Mouse (Mus musculus): ENCODE results near the gene Siah3. TPM values are rescaled to one million over a fixed set of nuclear protein-coding genes. Genes with fewer than 3 reads are reported as not detected.

Siah3 gene
- 0.35 and 0.37 TPM in 2 replicates for polyA plus RNA-seq (2015; fragmentation: Nextera tagmentation; extraction: Ambion mirVana)

DNA sequence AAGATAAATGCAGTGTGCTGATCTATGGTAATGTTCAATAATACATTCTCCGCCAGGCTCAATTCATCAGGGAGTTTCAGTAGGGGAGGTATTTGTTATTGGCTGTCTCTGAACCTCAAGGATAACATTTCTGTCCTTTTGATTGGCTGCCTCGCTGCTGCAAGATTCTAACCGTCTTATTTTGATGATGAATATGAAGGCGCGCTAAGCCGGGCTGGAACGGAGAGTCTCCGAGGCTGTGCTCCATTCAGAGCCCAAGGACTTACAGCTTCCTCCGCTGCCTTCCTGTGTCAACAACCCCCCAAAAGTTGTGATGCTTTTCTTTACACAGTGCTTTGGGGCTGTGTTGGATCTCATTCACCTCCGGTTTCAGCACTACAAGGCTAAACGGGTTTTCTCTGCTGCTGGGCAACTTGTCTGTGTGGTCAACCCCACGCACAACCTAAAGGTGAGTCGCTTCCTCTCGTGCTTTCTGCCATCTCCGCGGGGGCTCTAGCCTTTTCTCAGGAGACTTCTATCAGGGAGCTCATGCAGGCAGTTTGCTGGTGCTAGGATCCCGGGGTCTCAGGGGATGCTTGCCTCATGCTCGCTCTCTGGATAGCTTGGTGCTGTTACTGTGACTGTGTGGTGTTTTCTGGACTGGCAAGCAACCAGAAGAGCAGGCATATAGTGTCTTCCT, at the start of gene Siah3:
Siah3 (plus strand) TSS at position 240 of the 679 bp plus-strand sequence.
- 11% methylated on average over 18 of the region's 18 CpGs for WGBS
- H3K4me3 ChIP-seq, result peak within 1 kb of the TSS; percentile 39
- no peak for ATAC-seq (ENCODE audit: insufficient number of reproducible peaks, insufficient read depth, low FRiP score, low TSS enrichment, low read depth)
- H3K4me1 ChIP-seq, result peaks cover 42% of the 10 kb centered on the region
- H3K36me3 ChIP-seq, result no peaks in the 10 kb centered on the region
- no peaks in the 10 kb centered on the region for H3K9me3 ChIP-seq
- peak within 1 kb of the TSS; percentile 61 for H3K9ac ChIP-seq
- H3K4me2 ChIP-seq, result peak within 1 kb of the TSS; percentile 71
- peaks cover 28% of the 10 kb centered on the region for H3K27me3 ChIP-seq
- H3K27ac ChIP-seq, result no peak within 1 kb of the TSS

DNA sequence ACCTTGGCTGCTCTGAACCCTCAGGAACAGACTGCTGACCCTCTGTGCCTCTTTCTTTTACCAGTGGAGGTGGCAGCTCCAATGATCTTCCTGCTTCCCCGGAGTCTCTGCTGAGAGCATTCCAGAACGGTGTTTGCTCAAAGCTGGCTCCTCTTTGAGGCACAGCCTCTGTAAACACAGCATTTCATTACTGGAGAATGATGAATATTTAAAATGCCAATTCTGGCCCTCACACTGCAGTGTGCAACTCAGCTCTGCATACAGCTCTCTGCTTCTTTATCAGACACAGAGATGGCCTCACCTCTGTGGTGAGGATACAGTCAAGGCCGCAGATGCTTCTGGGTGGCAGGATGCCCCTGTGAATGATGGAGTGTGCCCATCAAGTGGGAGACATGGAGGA, 46.0 kb upstream of the Siah3 start:
- no peaks in the 10 kb centered on the region for H3K4me1 ChIP-seq
- no peaks in the 10 kb centered on the region for H3K36me3 ChIP-seq
- no peak for ATAC-seq (ENCODE audit: insufficient number of reproducible peaks, insufficient read depth, low FRiP score, low TSS enrichment, low read depth)
- WGBS, result 76% methylated on average over 3 of the region's 3 CpGs
- no peak overlapping the region for H3K9ac ChIP-seq
- no peaks in the 10 kb centered on the region for H3K9me3 ChIP-seq
- H3K27me3 ChIP-seq, result no peaks in the 10 kb centered on the region
- no peak overlapping the region for H3K27ac ChIP-seq
- no peak overlapping the region for H3K4me3 ChIP-seq
- no peak overlapping the region for H3K4me2 ChIP-seq

DNA sequence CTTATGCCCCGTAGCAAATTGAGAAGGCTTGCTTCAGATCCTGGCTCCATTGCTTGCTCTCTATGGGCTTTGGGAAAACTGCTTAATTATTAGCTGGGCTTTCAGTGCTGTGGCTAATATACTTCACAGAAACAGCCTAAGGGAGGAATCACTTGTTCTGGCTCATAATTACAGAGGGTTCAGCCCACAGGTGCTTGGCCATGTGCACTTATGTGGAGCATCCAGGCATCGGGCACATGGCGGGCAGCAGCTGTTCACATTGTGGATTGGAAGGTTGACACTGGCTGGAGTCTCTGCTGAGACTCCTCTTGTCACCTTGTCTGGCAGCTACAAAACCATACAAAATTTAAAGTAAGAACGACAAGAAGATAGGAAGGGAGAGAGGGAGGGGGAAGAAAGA, 45.4 kb upstream of the Siah3 start:
- H3K4me1 ChIP-seq, result no peaks in the 10 kb centered on the region
- no peaks in the 10 kb centered on the region for H3K36me3 ChIP-seq
- 82% methylated on average over 4 of the region's 4 CpGs for WGBS
- no peaks in the 10 kb centered on the region for H3K27me3 ChIP-seq
- no peak overlapping the region for H3K4me3 ChIP-seq
- H3K9ac ChIP-seq, result no peak overlapping the region
- no peak overlapping the region for H3K4me2 ChIP-seq
- no peaks in the 10 kb centered on the region for H3K9me3 ChIP-seq
- no peak for ATAC-seq (ENCODE audit: insufficient number of reproducible peaks, insufficient read depth, low FRiP score, low TSS enrichment, low read depth)
- no peak overlapping the region for H3K27ac ChIP-seq

DNA sequence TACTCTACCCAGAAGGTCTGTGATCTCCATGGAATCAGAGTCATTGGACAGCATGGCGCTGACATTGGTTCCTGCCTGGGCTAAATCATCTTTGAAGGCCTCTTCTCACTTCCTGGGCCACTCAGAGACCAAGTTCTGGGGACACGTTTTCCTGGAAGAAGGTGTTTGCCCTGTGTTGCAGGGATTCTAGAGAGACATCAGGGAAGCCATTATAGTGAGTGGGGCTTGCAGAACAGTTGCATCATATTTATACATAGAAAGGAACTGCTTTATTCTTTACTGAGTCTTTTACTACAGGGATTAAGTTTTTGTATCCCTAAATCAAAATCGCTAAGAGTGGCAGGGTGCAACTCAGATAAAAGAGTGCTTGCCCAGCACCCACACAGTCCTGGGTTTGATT, 37.1 kb upstream of the Siah3 start:
- no peaks in the 10 kb centered on the region for H3K36me3 ChIP-seq
- no peaks in the 10 kb centered on the region for H3K27me3 ChIP-seq
- no peak for ATAC-seq (ENCODE audit: insufficient number of reproducible peaks, insufficient read depth, low FRiP score, low TSS enrichment, low read depth)
- no peak overlapping the region for H3K9ac ChIP-seq
- H3K9me3 ChIP-seq, result no peaks in the 10 kb centered on the region
- no peak overlapping the region for H3K4me2 ChIP-seq
- H3K27ac ChIP-seq, result no peak overlapping the region
- H3K4me3 ChIP-seq, result no peak overlapping the region
- H3K4me1 ChIP-seq, result no peaks in the 10 kb centered on the region; the same call in 1 of the 2 replicates
- WGBS, result 74% methylated on average over 3 of the region's 3 CpGs

DNA sequence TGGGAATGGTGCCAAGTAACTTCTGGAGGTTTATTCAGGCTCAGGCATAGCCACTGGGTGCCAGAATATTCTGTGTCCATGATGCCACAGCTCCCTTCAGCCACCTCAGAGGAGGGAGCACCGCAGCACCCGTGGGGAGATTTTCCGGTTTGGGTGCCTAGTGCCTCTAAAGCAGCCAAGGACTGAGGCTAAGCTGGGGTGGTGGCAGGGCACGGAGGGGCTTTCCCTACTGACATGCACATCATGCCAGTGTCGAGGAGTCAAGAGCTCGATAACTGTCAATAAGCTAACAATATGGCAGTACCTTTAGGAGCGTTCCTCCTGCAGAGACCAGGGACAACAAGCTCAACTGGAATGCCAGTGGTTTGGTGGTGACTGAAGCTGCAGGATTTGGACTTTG, 35.9 kb upstream of the Siah3 start:
- no peaks in the 10 kb centered on the region for H3K27me3 ChIP-seq
- no peak overlapping the region for H3K4me2 ChIP-seq
- 88% methylated on average over 7 of the region's 7 CpGs for WGBS
- H3K4me1 ChIP-seq, result no peaks in the 10 kb centered on the region; the same call in 1 of the 2 replicates
- H3K9ac ChIP-seq, result no peak overlapping the region
- no peaks in the 10 kb centered on the region for H3K9me3 ChIP-seq
- H3K36me3 ChIP-seq, result no peaks in the 10 kb centered on the region
- no peak overlapping the region for H3K4me3 ChIP-seq
- no peak for ATAC-seq (ENCODE audit: insufficient number of reproducible peaks, insufficient read depth, low FRiP score, low TSS enrichment, low read depth)
- no peak overlapping the region for H3K27ac ChIP-seq

DNA sequence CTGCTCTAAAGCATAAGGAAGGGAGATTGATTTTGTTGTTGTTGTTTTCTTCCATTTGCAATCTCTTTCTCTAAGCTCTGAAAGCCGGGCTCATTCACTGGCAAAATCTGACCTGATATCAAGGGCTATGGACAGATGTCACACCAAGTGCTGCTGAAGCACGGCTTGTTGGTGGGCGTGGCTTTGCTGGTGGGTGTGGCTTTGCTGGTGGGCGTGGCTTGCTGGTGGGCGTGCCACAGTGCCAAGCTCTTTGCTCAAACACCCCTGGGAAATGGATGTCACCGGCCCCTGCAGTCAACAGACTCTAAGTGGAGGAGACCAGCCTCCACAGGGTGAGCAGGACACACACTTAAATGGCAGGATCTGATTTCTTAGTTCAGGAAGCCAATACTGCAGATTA, 35.0 kb upstream of the Siah3 start:
- ATAC-seq (ENCODE audit: insufficient number of reproducible peaks, insufficient read depth, low FRiP score, low TSS enrichment, low read depth), result no peak
- Histone ChIP-seq H3K4me2 (no peak overlapping the region), H3K9ac (no peak overlapping the region), H3K4me1 (no peaks in the 10 kb centered on the region; the same call in 1 of the 2 replicates), H3K27me3 (no peaks in the 10 kb centered on the region), H3K27ac (no peak overlapping the region), H3K4me3 (no peak overlapping the region), H3K9me3 (no peaks in the 10 kb centered on the region), H3K36me3 (no peaks in the 10 kb centered on the region)
- WGBS, result 57% methylated on average over 6 of the region's 6 CpGs

DNA sequence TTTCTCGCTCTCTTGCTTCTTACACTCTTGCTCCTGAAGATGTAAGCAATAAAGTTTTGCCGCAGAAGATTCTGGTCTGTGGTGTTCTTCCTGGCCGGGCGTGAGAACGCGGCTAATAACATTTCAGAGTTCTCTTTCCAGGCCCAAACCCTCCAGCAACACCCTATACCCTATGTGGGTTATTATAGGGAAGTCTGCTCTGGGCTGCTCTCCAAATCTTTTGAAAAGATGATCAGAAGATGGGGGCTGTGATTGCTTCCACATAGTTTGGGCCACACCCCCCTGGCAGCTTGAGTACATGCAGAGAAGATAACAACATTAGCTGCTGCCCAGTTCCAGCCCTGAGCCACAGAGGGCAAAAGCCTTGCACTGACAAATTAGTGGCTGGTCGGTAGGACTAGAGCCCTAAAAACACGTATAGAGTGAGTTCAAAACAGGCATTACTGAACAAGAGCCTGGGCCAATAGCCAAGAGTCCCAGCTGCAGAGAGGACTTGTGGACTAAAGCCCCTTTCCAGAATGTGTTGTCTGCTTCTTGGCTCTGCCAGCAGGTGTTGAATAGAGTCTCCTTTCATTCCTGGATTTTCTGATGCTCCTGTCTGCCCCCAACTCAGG, 24.5 kb upstream of the Siah3 start:
- Histone ChIP-seq H3K27me3 (no peaks in the 10 kb centered on the region), H3K36me3 (no peaks in the 10 kb centered on the region), H3K27ac (no peak overlapping the region), H3K4me3 (no peak overlapping the region), H3K4me2 (no peak overlapping the region), H3K9ac (no peak overlapping the region), H3K4me1 (0 out of 2 replicates have a peak, but pooled peaks cover 2% of the 10 kb centered on the region), H3K9me3 (no peaks in the 10 kb centered on the region)
- no peak for ATAC-seq (ENCODE audit: insufficient number of reproducible peaks, insufficient read depth, low FRiP score, low TSS enrichment, low read depth)
- WGBS, result 89% methylated on average over 7 of the region's 8 CpGs

DNA sequence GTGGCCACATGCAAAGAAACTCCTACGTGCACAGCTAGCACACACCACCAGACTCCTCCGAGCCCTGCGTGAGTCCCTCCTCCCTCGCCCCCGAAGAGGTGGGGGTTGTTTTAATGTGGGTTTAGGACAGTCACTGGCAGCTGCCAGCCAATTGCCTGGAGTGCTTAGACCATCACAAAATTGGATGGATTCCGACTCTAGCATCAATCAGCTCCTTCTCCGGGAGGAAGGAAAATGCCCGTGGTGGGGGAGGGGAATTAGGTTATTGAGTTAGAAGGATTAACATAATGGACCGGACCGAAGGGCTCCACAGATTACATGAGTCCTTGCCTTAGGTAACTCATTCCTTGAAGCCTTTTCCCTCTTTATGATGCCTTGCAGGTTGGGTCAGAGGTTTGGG, 22.9 kb upstream of the Siah3 start:
- Histone ChIP-seq H3K36me3 (no peaks in the 10 kb centered on the region), H3K27ac (no peak overlapping the region), H3K4me1 (0 out of 2 replicates have a peak, but pooled peaks cover 2% of the 10 kb centered on the region), H3K27me3 (no peaks in the 10 kb centered on the region), H3K4me2 (no peak overlapping the region), H3K9me3 (no peaks in the 10 kb centered on the region), H3K9ac (no peak overlapping the region), H3K4me3 (no peak overlapping the region)
- WGBS, result 62% methylated on average over 10 of the region's 10 CpGs
- ATAC-seq (ENCODE audit: insufficient number of reproducible peaks, insufficient read depth, low FRiP score, low TSS enrichment, low read depth), result no peak

DNA sequence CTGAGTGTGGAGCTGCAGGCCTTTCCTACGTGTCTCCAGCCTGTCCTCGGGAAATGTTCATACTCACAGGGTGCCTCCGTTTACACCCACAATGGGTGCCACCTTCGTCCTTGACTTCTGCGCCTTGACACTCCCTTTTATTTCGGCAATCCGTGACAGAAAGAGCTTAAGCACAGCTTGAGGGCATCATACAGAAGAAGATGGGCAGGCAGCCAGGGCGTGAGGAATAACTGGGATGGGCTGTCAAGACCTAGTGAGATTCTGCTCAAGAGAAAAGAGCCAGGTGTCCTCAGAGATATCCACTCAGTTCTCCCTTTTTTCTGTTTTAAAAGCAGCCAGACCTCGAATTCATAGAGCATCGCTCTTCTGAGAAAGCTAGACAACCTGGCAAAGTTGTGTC, 21.2 kb upstream of the Siah3 start:
- H3K9me3 ChIP-seq, result no peaks in the 10 kb centered on the region
- H3K4me1 ChIP-seq, result 0 out of 2 replicates have a peak, but pooled peaks cover 2% of the 10 kb centered on the region
- no peak overlapping the region for H3K9ac ChIP-seq
- no peaks in the 10 kb centered on the region for H3K27me3 ChIP-seq
- H3K4me3 ChIP-seq, result no peak overlapping the region
- 78% methylated on average over 10 of the region's 10 CpGs for WGBS
- H3K36me3 ChIP-seq, result no peaks in the 10 kb centered on the region
- no peak overlapping the region for H3K27ac ChIP-seq
- no peak for ATAC-seq (ENCODE audit: insufficient number of reproducible peaks, insufficient read depth, low FRiP score, low TSS enrichment, low read depth)
- no peak overlapping the region for H3K4me2 ChIP-seq

DNA sequence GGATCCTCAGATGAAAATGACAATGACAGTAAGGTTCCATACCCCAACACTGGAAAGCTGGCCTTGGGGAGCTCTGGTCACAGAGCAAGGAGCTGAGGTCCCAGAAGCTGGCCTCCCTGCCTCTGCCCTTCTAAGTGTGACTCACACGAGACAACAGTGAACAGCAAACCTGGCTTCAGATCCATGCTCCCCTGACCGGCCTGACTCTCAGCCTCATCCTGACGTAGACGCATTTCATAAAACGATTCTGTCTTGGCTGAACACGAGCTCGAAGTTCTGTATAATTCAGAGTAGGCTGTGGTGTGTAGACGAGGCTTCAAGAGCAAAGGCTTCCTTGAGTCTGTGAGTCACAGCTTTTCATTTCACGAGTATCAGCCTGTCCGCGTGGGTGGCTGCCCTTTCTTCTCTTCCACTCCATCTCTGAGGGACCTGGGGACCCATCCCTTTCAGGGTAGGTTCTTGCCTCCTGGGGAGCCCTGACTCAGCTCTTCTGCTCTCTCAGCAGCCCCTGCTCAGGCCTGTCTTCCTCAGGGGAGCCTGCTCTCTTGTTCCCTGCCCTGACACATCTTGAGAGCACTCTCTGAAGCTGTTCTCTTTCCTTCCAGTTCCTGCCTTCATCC, 11.2 kb upstream of the Siah3 start:
- no peak overlapping the region for H3K9ac ChIP-seq
- H3K4me1 ChIP-seq, result peaks cover 14% of the 10 kb centered on the region
- WGBS, result 80% methylated on average over 11 of the region's 11 CpGs
- no peak overlapping the region for H3K27ac ChIP-seq
- H3K36me3 ChIP-seq, result no peaks in the 10 kb centered on the region
- H3K9me3 ChIP-seq, result no peaks in the 10 kb centered on the region
- no peaks in the 10 kb centered on the region for H3K27me3 ChIP-seq
- no peak overlapping the region for H3K4me2 ChIP-seq
- no peak overlapping the region for H3K4me3 ChIP-seq
- ATAC-seq (ENCODE audit: insufficient number of reproducible peaks, insufficient read depth, low FRiP score, low TSS enrichment, low read depth), result no peak

DNA sequence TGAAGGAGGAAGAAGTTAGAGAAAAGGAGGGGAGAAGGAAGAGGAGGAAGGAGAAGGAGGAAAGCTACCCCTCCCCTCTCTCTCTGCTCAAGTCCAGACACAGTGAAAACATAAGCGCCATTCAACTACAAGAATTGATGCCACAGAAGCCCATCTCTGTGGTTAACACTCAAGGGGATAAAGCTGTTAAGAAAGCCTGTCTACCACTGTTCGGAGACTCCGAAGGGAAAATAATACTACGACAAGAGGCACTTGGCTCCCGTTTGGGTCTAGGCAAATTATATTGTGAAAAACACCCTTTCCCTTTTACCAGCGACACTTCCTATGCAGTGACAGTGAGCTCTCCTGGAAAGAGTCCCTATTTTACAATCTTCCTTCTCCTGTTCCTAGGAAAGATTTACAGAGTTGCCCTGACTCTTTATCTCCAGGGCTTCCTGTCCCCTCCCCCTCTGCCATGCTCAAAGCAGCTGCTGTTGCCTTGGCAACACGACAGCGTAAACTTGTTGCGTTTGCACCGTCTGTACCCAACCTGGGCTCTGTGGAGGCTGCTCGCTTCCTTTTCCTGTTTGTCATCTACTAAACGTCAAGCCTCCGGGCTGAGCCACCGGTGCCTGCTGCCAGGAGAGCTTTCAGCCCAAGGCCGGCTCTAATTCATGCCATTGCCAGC, 10.4 kb upstream of the Siah3 start:
- no peak for ATAC-seq (ENCODE audit: insufficient number of reproducible peaks, insufficient read depth, low FRiP score, low TSS enrichment, low read depth)
- peak overlapping the region; percentile 58 for H3K9ac ChIP-seq
- peak overlapping the region; percentile 38 for H3K4me3 ChIP-seq
- no peaks in the 10 kb centered on the region for H3K27me3 ChIP-seq
- no peak overlapping the region for H3K27ac ChIP-seq
- 4% methylated on average over 15 of the region's 15 CpGs for WGBS
- peaks cover 14% of the 10 kb centered on the region for H3K4me1 ChIP-seq
- peak overlapping the region; percentile 66 for H3K4me2 ChIP-seq
- no peaks in the 10 kb centered on the region for H3K36me3 ChIP-seq
- no peaks in the 10 kb centered on the region for H3K9me3 ChIP-seq
